Comparison of ENCODE assay signal across 9 mouse cellular contexts in the genomic region with DNA sequence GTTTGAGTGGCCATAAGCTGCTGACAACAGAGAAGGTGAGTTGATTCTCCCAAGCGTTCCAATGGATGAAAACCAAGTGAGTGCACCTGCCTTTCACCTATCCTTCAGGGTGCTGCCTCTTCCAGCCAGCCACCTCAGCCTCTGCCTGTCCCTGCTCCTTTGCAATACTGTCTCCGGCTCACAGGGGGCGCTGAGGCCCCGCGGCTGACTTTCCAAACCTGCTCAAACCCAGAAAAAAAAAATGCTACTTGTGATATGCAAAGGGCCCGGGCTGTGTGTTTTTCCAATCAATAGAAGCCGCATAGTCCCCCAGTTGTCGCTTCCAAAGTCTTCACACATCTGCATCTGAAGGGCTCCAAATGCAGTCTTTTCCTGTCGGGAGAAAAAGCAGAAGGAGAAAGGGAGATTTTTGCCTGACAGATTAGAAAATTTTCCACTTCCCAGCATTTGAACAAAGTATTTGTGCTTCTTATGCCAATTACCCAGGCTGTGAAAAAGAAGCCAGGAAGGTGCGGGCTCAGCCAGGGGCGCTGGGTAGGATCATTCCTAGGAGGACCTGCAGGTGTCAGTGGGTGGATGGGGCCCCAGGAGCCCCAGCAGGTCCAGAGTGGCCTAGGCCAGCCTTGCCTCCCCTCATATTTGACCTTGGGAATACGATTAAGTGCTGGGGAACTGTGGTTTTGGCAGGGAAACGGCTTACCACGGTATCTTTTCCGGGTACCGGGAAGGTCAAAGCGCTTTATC.
DNase-seq lines count a peak whose midpoint lies in the region; ATAC-seq and TF ChIP-seq lines count a peak whose summit lies in the region.
"Had no signal": no experiment of that assay in that cellular context is flagged by ENCODE, and none has a peak within 500 bp of the region (broad histone marks: within the 10 kb centered on the region; RNA-seq: fewer than 3 reads in every experiment).

No protein-coding gene starts in this region.

- no peak overlapping the region for H3K9ac ChIP-seq in kidney, postnatal 0 days (ENCODE audit: low read depth, low read length)
- H3K9ac ChIP-seq in kidney, embryonic 14.5 days (ENCODE audit: low read depth, low read length): no peak overlapping the region
- no peak overlapping the region; the same call in 1 of the 2 replicates for H3K9ac ChIP-seq in forebrain, embryonic 13.5 days
- no peak overlapping the region for H3K9ac ChIP-seq in lung, embryonic 14.5 days
- H3K9ac ChIP-seq: limb, embryonic 15.5 days had no signal

- peak; percentile 40 for DNase-seq in kidney, postnatal 0 days (ENCODE audit: low spot score)
- peak; percentile 90 for DNase-seq in brain, embryonic 14.5 days (ENCODE audit: low read depth)
- DNase-seq in kidney, postnatal 4 days: peak; percentile 63 to 64
- DNase-seq in lung, embryonic 14.5 days: peak; percentile 63
- DNase-seq in retina, postnatal 1 day: peak; percentile 69

- H3K36me3 ChIP-seq in kidney, postnatal 0 days (ENCODE audit: insufficient read depth, low read length): no peaks in the 10 kb centered on the region
- H3K36me3 ChIP-seq in kidney, embryonic 14.5 days (ENCODE audit: control insufficient read depth, insufficient read depth, low read length): no peaks in the 10 kb centered on the region
- no peaks in the 10 kb centered on the region for H3K36me3 ChIP-seq in forebrain, embryonic 13.5 days (ENCODE audit: poor library complexity, severe bottlenecking)
- H3K36me3 ChIP-seq in lung, embryonic 14.5 days (ENCODE audit: insufficient read depth): no peaks in the 10 kb centered on the region
- H3K36me3 ChIP-seq: limb, embryonic 15.5 days had no signal

- H3K4me2 ChIP-seq in kidney, postnatal 0 days (ENCODE audit: low read length): no peak overlapping the region
- no peak overlapping the region for H3K4me2 ChIP-seq in kidney, embryonic 14.5 days (replicated peaks; ENCODE audit: low read depth, low read length)
- no peak overlapping the region for H3K4me2 ChIP-seq in forebrain, embryonic 13.5 days
- no peak overlapping the region for H3K4me2 ChIP-seq in lung, embryonic 14.5 days
- H3K4me2 ChIP-seq: limb, embryonic 15.5 days had no signal

- H3K4me3 ChIP-seq in kidney, postnatal 0 days (replicated peaks; ENCODE audit: low read depth, low read length): no peak overlapping the region
- no peak overlapping the region for H3K4me3 ChIP-seq in kidney, embryonic 14.5 days (ENCODE audit: low read length)
- H3K4me3 ChIP-seq in forebrain, embryonic 13.5 days: no peak overlapping the region
- H3K4me3 ChIP-seq in lung, embryonic 14.5 days (ENCODE audit: low read depth, low read length): no peak overlapping the region
- H3K4me3 ChIP-seq: limb, embryonic 15.5 days had no signal

- no peaks in the 10 kb centered on the region; the same call in none of the 2 replicates for H3K27me3 ChIP-seq in kidney, postnatal 0 days (ENCODE audit: insufficient read depth, low read length)
- peaks cover 10% of the 10 kb centered on the region; the same call in 1 of the 2 replicates for H3K27me3 ChIP-seq in kidney, embryonic 14.5 days (ENCODE audit: control insufficient read depth, insufficient read depth, low read length)
- peaks cover 14% of the 10 kb centered on the region for H3K27me3 ChIP-seq in forebrain, embryonic 13.5 days
- no peaks in the 10 kb centered on the region for H3K27me3 ChIP-seq in lung, embryonic 14.5 days (ENCODE audit: insufficient read depth, low read length)

- peak; percentile 71 for TF ChIP-seq CTCF in kidney, postnatal 0 days (IDR thresholded peaks at IDR 0.05; ENCODE audit: low read depth)
- peak; percentile 96 for TF ChIP-seq CTCF in brain, embryonic 14.5 days (IDR thresholded peaks at IDR 0.05; ENCODE audit: borderline replicate concordance, extremely low read depth, insufficient read depth, insufficient read length)
- TF ChIP-seq CTCF in lung, embryonic 14.5 days (IDR thresholded peaks at IDR 0.05; ENCODE audit: low read depth): peak; percentile 80

- 29% methylated on average over 17 of the region's 17 CpGs for WGBS in kidney, postnatal 0 days
- WGBS in kidney, embryonic 14.5 days: 32% methylated on average over 17 of the region's 17 CpGs
- 26% methylated on average over 17 of the region's 17 CpGs for WGBS in forebrain, embryonic 13.5 days
- WGBS in lung, embryonic 14.5 days: 24% methylated on average over 17 of the region's 17 CpGs

- ATAC-seq in kidney, postnatal 0 days (replicated peaks; ENCODE audit: low FRiP score, low read depth): no peak
- ATAC-seq in kidney, embryonic 14.5 days (ENCODE audit: low FRiP score, low TSS enrichment): no peak
- ATAC-seq in forebrain, embryonic 13.5 days: peak; percentile 60
- ATAC-seq in lung, embryonic 14.5 days (ENCODE audit: insufficient read depth): no peak
- ATAC-seq in monocyte, adult 5-6 weeks (replicated peaks; ENCODE audit: insufficient number of reproducible peaks, low FRiP score, low TSS enrichment, poor library complexity, severe bottlenecking): no peak

- no peaks in the 10 kb centered on the region for H3K9me3 ChIP-seq in kidney, postnatal 0 days (replicated peaks; ENCODE audit: low read length)
- H3K9me3 ChIP-seq in kidney, embryonic 14.5 days (ENCODE audit: control insufficient read depth, low read length): no peaks in the 10 kb centered on the region
- no peaks in the 10 kb centered on the region for H3K9me3 ChIP-seq in forebrain, embryonic 13.5 days (replicated peaks)
- H3K9me3 ChIP-seq in lung, embryonic 14.5 days (ENCODE audit: low read depth, low read length): no peaks in the 10 kb centered on the region
- H3K9me3 ChIP-seq: limb, embryonic 15.5 days had no signal

- no peaks in the 10 kb centered on the region for H3K4me1 ChIP-seq in kidney, postnatal 0 days (replicated peaks; ENCODE audit: insufficient read depth, low read length)
- H3K4me1 ChIP-seq in kidney, embryonic 14.5 days (ENCODE audit: control insufficient read depth, insufficient read depth, low read length): no peaks in the 10 kb centered on the region
- H3K4me1 ChIP-seq in forebrain, embryonic 13.5 days: peaks cover 17% of the 10 kb centered on the region
- H3K4me1 ChIP-seq in lung, embryonic 14.5 days (ENCODE audit: insufficient read depth): no peaks in the 10 kb centered on the region
- H3K4me1 ChIP-seq: limb, embryonic 15.5 days had no signal

- H3K27ac ChIP-seq in kidney, postnatal 0 days: no peak overlapping the region
- no peak overlapping the region for H3K27ac ChIP-seq in kidney, embryonic 14.5 days (ENCODE audit: low read depth, low read length)
- peak overlapping the region; percentile 73; the same call in 1 of the 2 replicates for H3K27ac ChIP-seq in forebrain, embryonic 13.5 days
- H3K27ac ChIP-seq in lung, embryonic 14.5 days (ENCODE audit: low read depth): no peak overlapping the region
- H3K27ac ChIP-seq: limb, embryonic 15.5 days had no signal

- TF ChIP-seq POLR2A in brain, embryonic 14.5 days (IDR thresholded peaks at IDR 0.05; ENCODE audit: borderline replicate concordance, extremely low read depth, insufficient read depth, insufficient read length, poor library complexity, severe bottlenecking): no peak

Comparison
In these comparisons a context has a peak if more than half of its experiments do, and no peak if none do; other contexts are left out.
1. DNase-seq: peak in every context shown above with its lines; median percentile 90 in brain, embryonic 14.5 days; 69 in retina, postnatal 1 day; 64 in kidney, postnatal 4 days; 63 in lung, embryonic 14.5 days; 40 in kidney, postnatal 0 days.